Mouse (Mus musculus) ES-CJ7 (cell line): ENCODE measurements around the gene Ncoa6.

Experiments
- DNase-seq: peaks from one replicate; pipeline ENCODE4 v3.0.0; 2011; ENCODE audit warnings: low read depth, low spot score

Ncoa6 gene

GRCm38 (mm10) chr2:155369333-155369883 is 104.3 kb downstream of the Ncoa6 start:
- DNase-seq, result no peak

DNA sequence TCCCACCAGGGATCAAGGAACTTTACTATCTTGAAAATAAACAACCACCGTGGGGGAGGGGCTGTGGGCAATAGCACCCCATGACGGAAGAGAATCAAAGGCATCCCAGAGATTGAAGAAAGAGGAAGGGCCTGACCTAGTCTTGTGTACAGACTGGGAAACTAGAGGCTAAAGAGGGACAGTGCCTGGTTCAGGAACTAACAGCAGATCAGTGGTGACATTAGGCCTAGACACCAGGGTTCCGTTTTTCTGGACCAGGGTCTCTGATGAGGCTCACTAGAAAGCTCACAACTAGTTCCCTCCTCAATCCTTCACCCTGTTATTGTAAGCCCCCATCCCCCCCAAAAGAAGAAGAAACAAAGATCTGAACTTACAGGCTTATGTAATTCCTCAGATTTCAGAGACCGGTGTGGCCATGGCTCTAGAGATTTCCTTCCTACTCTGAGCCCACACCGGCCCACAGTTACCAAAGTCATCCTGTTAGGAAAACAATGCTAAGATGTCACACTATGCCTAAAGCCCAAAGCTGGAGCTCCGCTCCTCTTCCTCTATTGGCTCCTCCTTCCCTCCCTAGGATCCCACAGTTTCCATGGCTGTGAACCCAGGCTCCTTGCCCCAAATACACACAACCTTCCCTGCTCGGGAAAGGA is 105.9 kb downstream of the Ncoa6 start:
- no peak for DNase-seq

DNA sequence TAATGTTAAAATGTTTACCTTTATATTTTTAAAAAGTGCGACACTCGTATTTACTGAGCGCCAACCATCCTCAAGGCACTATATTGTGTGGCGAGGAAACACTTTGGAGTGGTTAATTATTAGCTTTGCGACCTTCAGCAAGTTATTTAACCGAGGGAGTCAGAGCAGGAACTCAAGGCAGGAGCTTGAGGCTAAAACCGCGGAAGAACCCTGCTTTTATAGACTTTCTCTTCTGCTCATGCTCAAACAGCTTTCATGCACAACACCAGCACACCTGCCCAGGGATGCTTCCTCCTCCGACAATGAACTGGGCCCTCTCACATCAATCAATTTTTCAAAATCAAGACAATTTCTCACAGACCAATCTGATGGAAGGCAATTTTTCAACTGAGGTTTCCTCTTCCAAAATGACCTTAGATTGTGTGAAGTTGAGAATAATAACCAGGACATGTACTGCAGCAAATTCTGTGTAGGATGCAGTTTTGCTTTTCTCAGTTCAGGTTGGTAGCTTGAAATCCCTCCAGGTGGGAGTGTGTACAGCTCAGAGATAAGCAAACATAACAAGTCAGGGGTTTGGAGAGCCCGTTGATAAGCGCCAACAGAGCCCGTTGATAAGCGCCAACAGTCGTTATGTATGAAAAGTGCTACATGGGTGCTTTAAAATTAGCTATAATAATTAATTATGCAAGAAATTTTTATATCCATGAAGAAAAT is 115.9 kb downstream of the Ncoa6 start:
- DNase-seq, result peak; percentile 9

DNA sequence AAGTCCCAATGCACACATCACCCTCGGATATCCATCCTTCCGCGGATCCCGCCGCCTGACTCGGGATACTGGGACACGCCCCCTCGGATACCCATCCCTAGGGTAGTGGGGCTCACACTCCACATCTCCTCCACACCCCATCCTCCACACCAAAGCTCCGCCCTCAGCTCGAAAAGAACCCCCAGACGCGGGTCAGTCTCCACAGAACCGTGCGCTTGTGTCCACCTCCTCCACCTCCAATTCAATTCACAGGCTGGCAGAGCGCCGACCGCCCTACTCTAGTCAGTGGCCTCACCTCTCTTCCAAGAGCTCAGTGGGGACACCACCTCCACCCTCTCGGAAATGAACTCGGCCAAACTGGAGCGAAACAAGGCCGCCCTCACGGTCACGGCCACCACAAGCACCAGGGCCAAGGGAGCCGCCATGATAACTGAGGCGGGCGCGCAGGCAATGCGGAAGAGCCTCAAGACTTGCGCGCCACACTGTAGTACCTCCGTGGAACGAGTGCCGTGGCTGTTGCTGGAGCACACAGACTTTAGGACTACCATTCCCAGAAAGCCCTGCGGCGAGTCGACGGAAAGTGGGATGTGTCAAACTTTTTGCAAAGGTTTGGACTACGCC is 116.6 kb downstream of the Ncoa6 start, which contains the start of gene Pigu:
Pigu (minus strand) TSS at position 460 of the 621 bp plus-strand sequence.
- peak; percentile 97 for DNase-seq

GRCm38 (mm10) chr2:155354402-155354801 is 119.3 kb downstream of the Ncoa6 start:
- DNase-seq, result no peak

DNA sequence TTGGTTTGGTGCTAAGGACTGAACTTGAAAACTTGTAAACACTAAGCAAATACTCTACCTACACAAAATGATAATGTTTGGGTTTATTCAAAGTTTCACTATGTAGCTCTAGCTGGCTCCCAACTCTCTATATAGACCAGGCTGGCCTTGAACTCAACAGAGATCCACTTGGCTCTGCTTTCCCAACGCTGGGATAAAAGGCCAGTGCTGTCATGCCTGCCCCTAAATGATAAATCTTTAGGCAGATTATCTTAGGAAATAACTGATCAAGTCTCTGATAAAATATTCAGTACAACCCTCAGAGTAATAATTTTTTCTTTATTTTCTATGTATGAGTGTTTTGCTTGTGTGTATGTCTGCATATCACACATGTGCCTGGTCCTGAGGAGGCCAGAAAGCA is 127.0 kb downstream of the Ncoa6 start:
- DNase-seq, result no peak
